Mouse (Mus musculus): ENCODE measurements around the gene Arrdc4. TPM values are rescaled to one million over a fixed set of nuclear protein-coding genes. Genes with fewer than 3 reads are reported as not detected.

Arrdc4 gene
- total RNA-seq, 2 experiments from 2014 or later, result 4.2 to 7.4 TPM

DNA sequence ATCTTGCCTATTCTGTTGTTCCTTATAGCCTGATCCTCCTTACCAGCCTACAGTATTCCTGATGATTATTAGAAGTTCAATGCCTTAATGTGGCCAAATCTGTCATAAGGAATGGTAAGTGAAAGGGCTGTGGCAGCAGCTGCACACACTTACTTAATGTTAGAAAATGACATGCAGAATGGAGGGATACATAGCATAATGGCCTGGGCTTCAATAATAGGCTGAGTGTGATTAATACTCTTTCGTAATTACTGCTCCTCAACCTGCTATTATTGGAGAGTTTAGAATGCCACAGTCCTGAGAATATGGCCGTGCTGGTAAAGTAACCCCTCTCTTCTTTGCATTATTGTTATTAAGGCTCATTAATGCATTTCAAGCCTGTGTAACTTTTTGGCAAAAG, 4.8 kb downstream of the Arrdc4 start:
- no peak for TF ChIP-seq CTCF (IDR thresholded peaks at IDR 0.05)
- H3K27ac ChIP-seq, result no peak overlapping the region
- no peak for DNase-seq (ENCODE audit: extremely low spot score in 1 of 2, low spot score in 2 of 2)
- H3K4me3 ChIP-seq, result no peak overlapping the region
- intact Hi-C loops (cut with DNase I), result no loop called here

DNA sequence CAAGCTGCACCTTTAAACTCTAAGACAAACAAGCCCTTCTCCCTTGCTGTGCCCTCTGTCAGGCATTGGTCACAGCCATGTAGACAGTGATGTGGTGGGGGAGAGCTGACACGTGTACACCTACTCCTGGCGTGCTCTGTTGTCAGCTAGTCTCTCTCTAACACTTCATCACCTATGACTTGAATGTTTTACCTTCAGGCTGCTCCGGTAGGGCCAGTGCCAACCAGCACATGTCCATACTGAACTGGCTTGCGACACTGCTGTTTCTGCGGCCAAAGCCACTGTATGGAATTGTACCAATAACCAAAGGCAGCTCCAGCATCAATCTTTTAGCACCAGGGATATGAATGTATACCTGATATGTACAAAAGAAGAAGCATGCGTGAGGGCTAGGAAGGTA, 8.3 kb downstream of the Arrdc4 start:
- intact Hi-C loops (cut with DNase I), result no loop called here
- H3K4me3 ChIP-seq, result no peak overlapping the region
- H3K27ac ChIP-seq, result no peak overlapping the region
- TF ChIP-seq CTCF (IDR thresholded peaks at IDR 0.05), result no peak
- DNase-seq (ENCODE audit: extremely low spot score in 1 of 2, low spot score in 2 of 2), result no peak

DNA sequence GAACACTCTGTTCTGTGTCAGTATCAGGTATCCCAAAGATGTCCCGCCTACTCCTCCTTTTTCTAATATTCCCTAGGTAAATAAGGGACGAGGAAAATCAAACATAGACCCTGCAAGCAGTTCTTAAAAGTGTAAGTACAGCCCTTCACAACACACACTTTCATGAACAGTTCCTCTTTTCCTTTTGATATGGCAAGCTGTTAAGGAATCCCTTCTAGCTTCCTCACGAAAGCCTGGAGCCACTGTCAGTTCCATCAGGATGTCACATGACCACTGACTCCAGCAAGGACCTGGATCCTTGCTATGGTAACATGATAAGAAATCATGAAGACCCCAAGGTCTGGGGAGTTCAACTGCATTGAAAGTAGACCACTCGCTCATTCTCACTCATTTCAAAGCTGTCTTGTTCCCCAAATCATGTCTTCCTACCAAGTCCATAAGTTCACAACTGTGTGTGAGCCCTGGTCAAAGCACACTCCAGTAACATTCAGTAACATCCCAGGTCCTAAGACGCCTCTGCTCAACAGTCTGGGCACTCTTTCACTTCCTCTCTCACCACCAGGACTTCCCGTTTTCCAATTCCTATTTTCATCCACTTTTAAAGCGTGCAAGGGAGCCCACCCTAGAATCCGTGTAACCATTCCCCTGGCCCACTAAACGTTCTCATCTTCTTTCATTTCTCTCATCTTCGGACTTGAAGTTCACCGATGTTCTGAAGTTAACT, 10.2 kb downstream of the Arrdc4 start:
- DNase-seq (ENCODE audit: extremely low spot score in 1 of 2, low spot score in 2 of 2), result no peak
- Histone ChIP-seq H3K27ac (no peak overlapping the region), H3K4me3 (no peak overlapping the region)
- intact Hi-C loops (cut with DNase I), result no loop called here
- no peak for TF ChIP-seq CTCF (IDR thresholded peaks at IDR 0.05)

DNA sequence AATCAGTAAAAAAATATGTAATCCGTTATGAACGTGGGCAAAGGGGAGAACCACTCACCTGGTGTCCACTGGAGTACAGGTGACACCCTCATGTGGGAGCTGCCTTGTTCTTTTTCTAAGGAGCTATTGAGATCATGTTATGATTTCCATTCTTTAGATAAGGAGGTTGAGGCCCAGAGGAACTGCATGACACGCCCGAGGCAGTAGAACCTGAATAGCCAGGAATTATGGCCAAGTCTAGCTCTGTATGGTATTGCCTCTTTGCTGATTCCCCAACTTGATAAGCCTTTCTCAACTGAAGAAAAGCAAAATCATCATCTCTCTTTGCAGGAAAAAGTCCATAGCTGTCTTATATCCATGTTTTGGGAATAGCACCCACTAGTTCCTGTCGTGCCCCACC, 22.7 kb downstream of the Arrdc4 start:
- intact Hi-C loops (cut with DNase I), result no loop called here
- DNase-seq (ENCODE audit: extremely low spot score in 1 of 2, low spot score in 2 of 2), result no peak
- H3K4me3 ChIP-seq, result no peak overlapping the region
- no peak overlapping the region for H3K27ac ChIP-seq
- no peak for TF ChIP-seq CTCF (IDR thresholded peaks at IDR 0.05)

DNA sequence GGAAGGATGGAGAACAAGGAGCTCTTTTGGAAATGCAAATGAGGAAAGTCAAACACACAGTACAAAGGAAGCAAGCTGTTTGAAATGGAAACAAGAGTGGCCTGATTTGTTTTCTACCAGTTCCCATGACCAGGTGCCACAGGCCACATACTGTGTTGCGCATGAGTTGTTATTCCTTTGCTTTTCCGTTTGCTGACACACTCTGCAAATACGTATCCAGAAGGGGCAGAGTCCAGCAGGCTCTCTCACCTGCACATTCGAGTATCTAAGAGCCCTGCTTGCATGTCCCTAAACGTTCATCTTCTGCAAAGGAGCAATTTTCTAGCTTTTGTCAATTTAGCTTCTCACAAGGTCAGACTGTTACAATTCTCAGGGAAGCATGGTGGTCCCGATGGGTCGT, 24.3 kb downstream of the Arrdc4 start:
- no peak for TF ChIP-seq CTCF (IDR thresholded peaks at IDR 0.05)
- Histone ChIP-seq H3K27ac (no peak overlapping the region), H3K4me3 (no peak overlapping the region)
- intact Hi-C loops (cut with DNase I), result no loop called here
- DNase-seq (ENCODE audit: extremely low spot score in 1 of 2, low spot score in 2 of 2), result no peak

DNA sequence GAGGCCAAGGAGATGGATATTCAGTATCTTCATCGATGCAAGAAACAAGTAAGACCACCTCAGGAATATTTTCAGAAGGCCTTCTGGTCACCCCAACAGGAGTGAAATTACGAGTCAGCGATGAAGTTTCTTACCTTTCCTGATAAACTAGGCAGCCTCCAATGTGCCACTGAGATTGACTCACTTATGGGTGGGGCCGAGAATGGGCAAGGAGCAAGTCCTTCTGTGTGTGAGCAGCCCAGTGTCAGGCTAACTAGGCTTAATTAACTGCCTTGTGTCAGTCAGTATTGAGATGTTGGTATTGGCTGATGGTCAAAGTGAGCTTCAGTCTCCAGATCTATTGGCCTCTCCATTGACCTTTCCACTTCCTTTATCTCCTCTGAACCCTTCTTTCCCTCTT, 27.5 kb downstream of the Arrdc4 start:
- TF ChIP-seq CTCF (IDR thresholded peaks at IDR 0.05), result no peak
- DNase-seq (ENCODE audit: extremely low spot score in 1 of 2, low spot score in 2 of 2), result no peak
- intact Hi-C loops (cut with DNase I), result no loop called here
- H3K4me3 ChIP-seq, result no peak overlapping the region
- no peak overlapping the region for H3K27ac ChIP-seq

DNA sequence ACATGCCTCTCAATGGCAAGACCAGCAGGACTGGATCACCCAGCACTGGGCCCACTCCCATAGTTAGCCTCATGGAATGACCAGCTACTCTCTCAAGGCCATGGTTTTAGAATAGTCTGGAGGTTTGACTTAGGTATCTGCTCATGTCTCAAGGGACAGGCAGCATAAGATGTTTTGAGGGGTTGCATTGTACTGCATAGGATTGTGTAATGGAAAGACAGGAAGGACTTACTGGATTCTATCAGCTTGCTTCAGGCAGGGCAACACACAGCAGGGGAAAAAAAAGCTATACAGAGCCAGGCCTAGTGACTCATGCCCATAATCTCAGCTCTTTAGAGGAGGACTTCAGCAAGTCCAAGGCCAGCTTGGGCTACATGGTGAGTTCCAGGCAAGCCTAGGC, 31.1 kb downstream of the Arrdc4 start:
- no peak for TF ChIP-seq CTCF (IDR thresholded peaks at IDR 0.05)
- DNase-seq (ENCODE audit: extremely low spot score in 1 of 2, low spot score in 2 of 2), result no peak
- intact Hi-C loops (cut with DNase I), result no loop called here
- no peak overlapping the region for H3K4me3 ChIP-seq
- no peak overlapping the region for H3K27ac ChIP-seq

DNA sequence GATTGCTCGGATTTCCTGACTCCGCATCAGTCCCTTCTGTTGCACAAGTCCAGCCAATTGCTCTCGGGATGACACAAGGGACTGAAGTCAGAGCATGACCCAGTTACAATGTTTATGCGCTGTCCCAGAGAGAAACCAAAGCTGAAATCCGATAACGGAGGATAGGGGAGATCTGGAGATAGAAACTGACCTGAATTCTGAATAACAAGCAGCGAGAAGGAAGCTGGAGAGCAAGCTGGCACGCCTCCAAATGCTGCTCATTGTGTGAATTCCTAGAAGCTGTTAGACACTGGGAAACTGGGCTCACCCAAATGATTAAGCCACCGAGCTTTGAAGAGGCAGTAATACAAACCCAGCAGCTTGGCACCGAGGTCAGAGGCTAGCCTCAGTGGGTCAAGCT, 31.5 kb downstream of the Arrdc4 start:
- DNase-seq (ENCODE audit: extremely low spot score in 1 of 2, low spot score in 2 of 2), result peak; percentile 40 to 55
- Histone ChIP-seq H3K4me3 (no peak overlapping the region), H3K27ac (no peak overlapping the region)
- intact Hi-C loops (cut with DNase I), result no loop called here
- TF ChIP-seq CTCF (IDR thresholded peaks at IDR 0.05), result no peak

DNA sequence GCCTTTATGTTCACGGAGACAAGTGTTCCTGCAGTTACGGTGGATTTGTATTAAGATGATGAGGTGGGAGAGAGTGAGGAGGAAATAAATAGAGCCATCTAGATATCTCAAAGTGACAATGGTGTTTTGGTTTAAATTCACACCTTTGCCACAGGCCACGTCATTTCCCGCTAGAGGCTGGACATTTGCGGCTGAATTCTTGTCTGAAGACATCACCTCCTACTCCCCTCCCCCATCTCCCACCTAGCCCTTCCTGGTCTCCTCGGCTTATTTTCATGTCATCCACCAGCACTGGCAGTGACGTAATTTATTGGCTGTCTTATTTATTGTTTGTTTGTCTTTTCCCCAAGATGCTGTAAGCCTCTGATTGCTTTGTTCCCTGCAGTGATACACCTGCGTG, 32.1 kb downstream of the Arrdc4 start:
- DNase-seq (ENCODE audit: extremely low spot score in 1 of 2, low spot score in 2 of 2), result no peak
- no peak overlapping the region for H3K4me3 ChIP-seq
- TF ChIP-seq CTCF (IDR thresholded peaks at IDR 0.05), result no peak
- intact Hi-C loops (cut with DNase I), result no loop called here
- no peak overlapping the region for H3K27ac ChIP-seq

DNA sequence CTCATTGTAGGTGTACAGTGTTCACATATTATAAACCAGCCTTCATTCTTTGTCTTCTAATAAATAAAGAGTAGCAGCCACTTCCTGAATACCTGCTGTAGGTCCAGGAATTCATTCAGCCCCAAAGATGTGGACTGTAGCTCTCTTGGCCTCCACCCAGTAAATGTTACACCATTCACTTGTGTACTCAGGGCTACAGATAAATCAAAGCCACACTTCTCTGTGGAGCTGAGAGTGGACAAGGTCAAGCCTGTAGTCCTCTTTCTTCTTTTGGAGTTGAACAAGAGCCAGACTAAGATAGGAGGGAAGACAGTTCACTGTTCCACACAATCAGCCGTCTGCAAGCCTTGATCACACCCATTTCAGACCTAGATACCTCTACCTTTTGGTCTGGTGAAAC, 36.1 kb downstream of the Arrdc4 start:
- Histone ChIP-seq H3K4me3 (no peak overlapping the region), H3K27ac (no peak overlapping the region)
- intact Hi-C loops (cut with DNase I), result no loop called here
- DNase-seq (ENCODE audit: extremely low spot score in 1 of 2, low spot score in 2 of 2), result no peak
- no peak for TF ChIP-seq CTCF (IDR thresholded peaks at IDR 0.05)

DNA sequence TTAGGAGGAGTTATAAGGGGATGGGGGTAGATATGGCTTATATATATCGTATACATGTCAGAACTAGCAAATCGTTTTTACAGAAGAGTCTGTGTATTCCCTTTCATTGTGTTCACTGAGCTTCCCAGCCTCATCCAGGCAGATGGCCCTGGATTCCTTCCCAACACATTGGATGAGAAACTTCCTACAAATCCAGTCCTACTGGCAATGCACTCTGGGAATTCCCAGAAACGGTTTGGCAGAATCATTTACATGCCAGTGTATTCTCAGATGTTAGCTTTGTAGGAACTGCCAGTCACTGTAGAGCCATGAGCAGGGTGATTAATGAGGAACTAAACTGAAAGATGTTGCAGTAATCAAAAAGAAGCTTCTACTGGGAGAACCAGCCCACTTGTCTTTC, 36.6 kb downstream of the Arrdc4 start:
- no peak overlapping the region for H3K27ac ChIP-seq
- no peak for DNase-seq (ENCODE audit: extremely low spot score in 1 of 2, low spot score in 2 of 2)
- TF ChIP-seq CTCF (IDR thresholded peaks at IDR 0.05), result no peak
- intact Hi-C loops (cut with DNase I), result no loop called here
- no peak overlapping the region for H3K4me3 ChIP-seq

DNA sequence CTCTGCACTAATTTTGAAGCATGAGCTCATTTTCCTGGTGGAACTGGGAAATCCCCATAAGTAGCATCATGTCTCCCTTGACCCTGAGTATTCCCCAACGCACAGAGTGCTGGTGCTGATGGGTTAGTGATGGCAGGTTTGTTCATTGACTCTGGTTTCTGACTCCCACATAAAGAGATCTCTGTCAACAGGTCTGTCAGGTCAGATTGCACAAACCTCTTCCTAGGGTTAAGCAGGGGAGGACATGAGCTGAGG, 39.8 kb downstream of the Arrdc4 start:
- intact Hi-C loops (cut with DNase I), result no loop called here
- no peak for DNase-seq (ENCODE audit: extremely low spot score in 1 of 2, low spot score in 2 of 2)
- H3K27ac ChIP-seq, result no peak overlapping the region
- no peak for TF ChIP-seq CTCF (IDR thresholded peaks at IDR 0.05)
- no peak overlapping the region for H3K4me3 ChIP-seq

DNA sequence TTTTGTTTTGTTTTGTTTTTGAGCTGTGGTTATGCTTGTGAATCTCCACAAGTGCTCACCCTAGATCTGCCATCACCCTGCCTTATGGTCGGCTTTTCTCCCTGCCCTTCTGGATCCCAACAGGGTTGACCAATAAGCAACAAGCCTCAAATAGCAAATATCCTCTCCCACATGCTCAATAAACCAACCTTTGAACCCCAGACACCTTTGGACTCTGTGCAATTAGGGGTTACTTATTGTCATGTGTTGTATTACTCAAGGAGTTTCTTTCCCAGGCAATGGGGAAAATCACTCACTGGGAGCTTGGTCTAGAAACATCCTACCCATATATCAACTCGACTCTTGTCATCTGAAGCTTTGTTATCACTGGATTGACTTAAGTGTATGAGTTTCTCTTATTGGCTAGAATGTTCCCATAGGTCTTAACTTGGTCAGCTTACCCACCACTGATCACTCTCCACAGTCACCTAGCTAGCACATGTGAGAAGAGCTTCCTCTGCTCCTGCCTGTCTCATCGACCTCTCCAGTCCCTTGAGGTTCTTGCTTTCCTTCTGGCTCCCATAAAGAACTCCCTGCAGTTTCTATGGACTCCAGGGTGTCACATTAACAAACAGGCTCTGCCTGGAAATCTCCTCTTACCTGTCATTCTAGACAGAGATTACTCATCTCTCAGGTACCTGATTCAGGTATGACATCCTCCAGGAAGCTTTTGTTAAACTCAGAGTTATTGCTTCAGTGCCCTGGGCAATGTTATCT, 40.3 kb downstream of the Arrdc4 start:
- Histone ChIP-seq H3K4me3 (no peak overlapping the region), H3K27ac (no peak overlapping the region)
- no peak for DNase-seq (ENCODE audit: extremely low spot score in 1 of 2, low spot score in 2 of 2)
- no peak for TF ChIP-seq CTCF (IDR thresholded peaks at IDR 0.05)
- intact Hi-C loops (cut with DNase I), result no loop called here

Data from left cerebral cortex, adult 2 months (tissue).